Mouse (Mus musculus): ENCODE results near the gene Trim9.

- TF ChIP-seq GATA1 (IDR thresholded peaks at IDR 0.05; ENCODE audit: low read length) (no peak), TAL1 (IDR thresholded peaks at IDR 0.05; ENCODE audit: low read length) (no peak)
Measured at GRCm38 (mm10) chr12:70367326-70368248, 20.2 kb upstream of the Trim9 start.
